Comparison of ENCODE assay signal across 12 mouse cellular contexts in genomic region chr12:55797103-55797502, GRCm38 (mm10).
"Had no signal": no experiment of that assay in that cellular context is flagged by ENCODE, and none has a peak within 500 bp of the region (broad histone marks: within the 10 kb centered on the region; RNA-seq: fewer than 3 reads in every experiment).

No protein-coding gene starts in this region.

- H3K27ac ChIP-seq: limb, embryonic 10.5 days; liver, embryonic 15.5 days; midbrain, embryonic 13.5 days; stomach, embryonic 15.5 days had no signal

- H3K27me3 ChIP-seq: liver, embryonic 15.5 days; midbrain, embryonic 13.5 days; stomach, embryonic 15.5 days had no signal

- ATAC-seq: midbrain, embryonic 13.5 days had no signal

- DNase-seq: kidney, postnatal 4 days; lung, embryonic 14.5 days; lung, postnatal 36 days; right cerebral cortex, postnatal 14 days; thymus, adult 2 months; thymus, postnatal 25 days had no signal

- H3K36me3 ChIP-seq: midbrain, embryonic 13.5 days; stomach, embryonic 15.5 days had no signal

- H3K9me3 ChIP-seq: limb, embryonic 10.5 days; liver, embryonic 15.5 days; midbrain, embryonic 13.5 days; stomach, embryonic 15.5 days had no signal

- H3K9ac ChIP-seq: liver, embryonic 15.5 days; lung, embryonic 14.5 days; midbrain, embryonic 13.5 days; stomach, embryonic 15.5 days had no signal

- H3K4me3 ChIP-seq: left cerebral cortex, adult 2 months; limb, embryonic 10.5 days; liver, embryonic 15.5 days; midbrain, embryonic 13.5 days; stomach, embryonic 15.5 days had no signal

- H3K4me2 ChIP-seq: liver, embryonic 11.5 days; liver, embryonic 15.5 days; lung, embryonic 14.5 days; midbrain, embryonic 13.5 days; stomach, embryonic 15.5 days had no signal

- H3K4me1 ChIP-seq: limb, embryonic 10.5 days; midbrain, embryonic 13.5 days; stomach, embryonic 15.5 days had no signal
